Mouse (Mus musculus) heart, postnatal 10 days (tissue): ENCODE measurements around the gene Adra2c. TPM values are rescaled to one million over a fixed set of nuclear protein-coding genes. Genes with fewer than 3 reads are reported as not detected.

Experiments
- DNase-seq, 2 experiments: peaks; one replicate each; pipeline ENCODE4 v3.0.0; 2021
- intact Hi-C: fragments of 180-260 bp; cut with DNase I; formaldehyde crosslinking; loops from one replicate; pipeline ENCODE4 v1.15.1; 2025
- total RNA-seq, 2 experiments: library from RNA; stranded (reverse); gene quantifications; 2 replicates each; pipeline ENCODE4 v1.2.3; 2021

The Adra2c gene
- total RNA-seq, 2 experiments from 2014 or later, result 0.30 to 0.43 TPM

- DNase-seq, result no peak
- intact Hi-C loops, result no loop called here
Measured at GRCm38 (mm10) chr5:35306692-35307091, 28.6 kb downstream of the Adra2c start.

- intact Hi-C loops, result no loop called here
- no peak for DNase-seq
Measured at GRCm38 (mm10) chr5:35309853-35310252, 31.7 kb downstream of the Adra2c start.

GRCm38 (mm10) chr5:35311738-35312250 is 33.7 kb downstream of the Adra2c start:
- no peak for DNase-seq
- intact Hi-C loops, result no loop called here

- intact Hi-C loops, result no loop called here
- DNase-seq, result no peak
Measured at GRCm38 (mm10) chr5:35313231-35313821, 35.2 kb downstream of the Adra2c start.

GRCm38 (mm10) chr5:35313826-35314586 is 35.9 kb downstream of the Adra2c start:
- intact Hi-C loops, result no loop called here
- no peak for DNase-seq

GRCm38 (mm10) chr5:35314629-35315028 is 36.5 kb downstream of the Adra2c start:
- DNase-seq, result no peak
- intact Hi-C loops, result no loop called here

GRCm38 (mm10) chr5:35315204-35315603 is 37.1 kb downstream of the Adra2c start:
- intact Hi-C loops, result no loop called here

GRCm38 (mm10) chr5:35320650-35321049 is 42.5 kb downstream of the Adra2c start:
- DNase-seq, result peak; percentile 84 to 86
- intact Hi-C loops, result no loop called here

More at GRCm38 (mm10) chr5:35315204-35315603, 37.1 kb downstream of the Adra2c start:
- no peak for DNase-seq

GRCm38 (mm10) chr5:35330822-35331221 is 52.7 kb downstream of the Adra2c start:
- DNase-seq, result no peak
- intact Hi-C loops, result no loop called here

Other genes with a start within 250 kb of the Adra2c start
- 1 to 10 TPM; 1.1 TPM for gene Hgfac, start 236.8 kb upstream of the Adra2c start, total RNA-seq
- gene Dok7, start 221.6 kb upstream of the Adra2c start, total RNA-seq, result 10 to 100 TPM; 32.3 to 52.6 TPM
- 10 to 100 TPM; 52.6 to 58.3 TPM for gene Lrpap1, start 172.6 kb upstream of the Adra2c start, total RNA-seq
- gene Hmx1, start 110.8 kb downstream of the Adra2c start, total RNA-seq, result not detected
- gene Cpz, start 247.4 kb downstream of the Adra2c start, total RNA-seq, result 1 to 10 TPM; 6.7 to 7.0 TPM